Mouse (Mus musculus): ENCODE data around the gene Rhbdl3.

DNA sequence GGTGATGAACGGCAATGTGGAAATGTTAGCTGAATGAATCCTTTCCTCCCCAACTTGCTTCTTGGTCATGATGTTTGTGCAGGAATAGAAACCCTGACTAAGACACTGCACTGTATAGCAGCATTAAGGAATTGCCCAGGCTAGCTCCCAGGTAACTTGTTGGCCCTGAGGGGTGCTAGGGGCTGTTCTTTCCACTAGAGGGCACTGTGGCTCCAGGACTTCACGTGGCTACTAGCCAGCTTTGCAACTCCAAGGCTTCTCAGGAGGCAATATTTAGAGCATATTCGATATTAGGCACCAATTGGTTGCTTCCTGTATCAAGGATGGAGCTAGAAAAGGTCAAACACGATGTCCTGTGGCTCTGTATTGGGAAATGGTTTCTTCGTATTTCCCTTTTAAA lies 13.6 kb upstream of the Rhbdl3 start:
- peak; percentile 84 for TF ChIP-seq CTCF (IDR thresholded peaks at IDR 0.05; ENCODE audit: borderline replicate concordance, insufficient read depth, low read depth, low read length)
- no peak for TF ChIP-seq POLR2A (IDR thresholded peaks at IDR 0.05; ENCODE audit: borderline replicate concordance, insufficient read depth, low read length)
